Comparison of ENCODE assay signal across 15 mouse cellular contexts in genomic region chr14:110762588-110763220, GRCm38 (mm10). TPM values are rescaled to one million over a fixed set of nuclear protein-coding genes. Genes with fewer than 3 reads are reported as not detected.
A peak's percentile ranks its signal among the peaks of the same experiment; 100 is the strongest.
DNase-seq lines count a peak whose midpoint lies in the region; ATAC-seq and TF ChIP-seq lines count a peak whose summit lies in the region.
"Had no signal": no experiment of that assay in that cellular context is flagged by ENCODE, and none has a peak within 500 bp of the region (broad histone marks: within the 10 kb centered on the region; RNA-seq: fewer than 3 reads in every experiment).

No protein-coding gene starts in this region.

- no peak overlapping the region for H3K27ac ChIP-seq in embryonic facial prominence, embryonic 11.5 days (replicated peaks; ENCODE audit: low read depth, low read length)
- no peak overlapping the region for H3K27ac ChIP-seq in embryonic facial prominence, embryonic 10.5 days (replicated peaks)
- no peak overlapping the region for H3K27ac ChIP-seq in left cerebral cortex, adult 2 months
- H3K27ac ChIP-seq in hindbrain, postnatal 0 days, result no peak overlapping the region
- H3K27ac ChIP-seq: embryonic facial prominence, embryonic 12.5 days had no signal

- ATAC-seq in embryonic facial prominence, embryonic 11.5 days (replicated peaks; ENCODE audit: insufficient number of reproducible peaks, low FRiP score, low TSS enrichment, low read depth), result no peak
- ATAC-seq in hindbrain, postnatal 0 days, result no peak
- no peak for ATAC-seq in monocyte, adult 5-6 weeks (replicated peaks; ENCODE audit: insufficient number of reproducible peaks, low FRiP score, low TSS enrichment, poor library complexity, severe bottlenecking)

- peak; percentile 77 for DNase-seq in embryonic facial prominence, embryonic 11.5 days (ENCODE audit: low spot score)
- no peak for DNase-seq in embryonic facial prominence, embryonic 10.5 days (ENCODE audit: low spot score)
- no peak for DNase-seq in left cerebral cortex, adult 2 months (ENCODE audit: extremely low spot score in 1 of 2, low spot score in 2 of 2)
- no peak for DNase-seq in left cerebral cortex, adult 9 months (ENCODE audit: low spot score in 2 of 2)
- DNase-seq in NIH3T3 (ENCODE audit: low read depth), result peak; percentile 20
- DNase-seq in hindbrain, postnatal 0 days (ENCODE audit: low spot score), result peak; percentile 78
- DNase-seq in right cerebral cortex, postnatal 10 days (ENCODE audit: low spot score in 2 of 2), result no peak
- DNase-seq: adrenal gland, postnatal 14 days; heart, adult 18-20 months; kidney, adult 18-20 months; left cerebral cortex, postnatal 4 days; right cerebral cortex, adult 18-20 months had no signal

- no peaks in the 10 kb centered on the region for H3K4me1 ChIP-seq in embryonic facial prominence, embryonic 11.5 days (ENCODE audit: control insufficient read depth, insufficient read depth, low read length)
- no peaks in the 10 kb centered on the region for H3K4me1 ChIP-seq in embryonic facial prominence, embryonic 10.5 days
- H3K4me1 ChIP-seq in hindbrain, postnatal 0 days (ENCODE audit: insufficient read depth, low read length), result no peaks in the 10 kb centered on the region
- H3K4me1 ChIP-seq: embryonic facial prominence, embryonic 12.5 days had no signal

- H3K9ac ChIP-seq in embryonic facial prominence, embryonic 11.5 days (replicated peaks; ENCODE audit: low read length), result no peak overlapping the region
- no peak overlapping the region for H3K9ac ChIP-seq in hindbrain, postnatal 0 days (replicated peaks; ENCODE audit: low read length)
- H3K9ac ChIP-seq: embryonic facial prominence, embryonic 12.5 days had no signal

- intact Hi-C loops in left cerebral cortex, adult 2 months (cut with DNase I), result loop anchor here (2.0 kb wide), 2 partner anchors 870 to 888 kb away; no protein-coding TSS in a partner anchor

- 19% methylated on average over 7 of the region's 7 CpGs for WGBS in embryonic facial prominence, embryonic 11.5 days
- 18% methylated on average over 7 of the region's 7 CpGs for WGBS in embryonic facial prominence, embryonic 10.5 days
- WGBS in hindbrain, postnatal 0 days, result 21% methylated on average over 7 of the region's 7 CpGs

- H3K36me3 ChIP-seq in embryonic facial prominence, embryonic 11.5 days (replicated peaks; ENCODE audit: control insufficient read depth, insufficient read depth, low read depth, low read length), result no peaks in the 10 kb centered on the region
- no peaks in the 10 kb centered on the region for H3K36me3 ChIP-seq in embryonic facial prominence, embryonic 10.5 days (replicated peaks)
- no peaks in the 10 kb centered on the region for H3K36me3 ChIP-seq in hindbrain, postnatal 0 days (ENCODE audit: insufficient read depth, low read length)
- H3K36me3 ChIP-seq: embryonic facial prominence, embryonic 12.5 days had no signal

- TF ChIP-seq CTCF in left cerebral cortex, adult 2 months (IDR thresholded peaks at IDR 0.05), result peak; percentile 68
- peak; percentile 66 for TF ChIP-seq CTCF in hindbrain, postnatal 0 days (IDR thresholded peaks at IDR 0.05; ENCODE audit: low read depth)

- no peak overlapping the region for H3K4me2 ChIP-seq in embryonic facial prominence, embryonic 11.5 days (ENCODE audit: low read depth, low read length)
- H3K4me2 ChIP-seq in hindbrain, postnatal 0 days (ENCODE audit: low read depth, low read length), result no peak overlapping the region
- H3K4me2 ChIP-seq: embryonic facial prominence, embryonic 12.5 days had no signal

- H3K27me3 ChIP-seq in embryonic facial prominence, embryonic 11.5 days (ENCODE audit: control insufficient read depth, insufficient read depth, low read length), result no peaks in the 10 kb centered on the region
- no peaks in the 10 kb centered on the region for H3K27me3 ChIP-seq in embryonic facial prominence, embryonic 10.5 days (replicated peaks; ENCODE audit: low read depth, poor library complexity, severe bottlenecking)
- H3K27me3 ChIP-seq in hindbrain, postnatal 0 days (ENCODE audit: insufficient read depth, low read length), result no peaks in the 10 kb centered on the region
- H3K27me3 ChIP-seq: embryonic facial prominence, embryonic 12.5 days had no signal

- H3K9me3 ChIP-seq in embryonic facial prominence, embryonic 11.5 days (replicated peaks; ENCODE audit: control insufficient read depth, low read length), result no peaks in the 10 kb centered on the region
- no peaks in the 10 kb centered on the region for H3K9me3 ChIP-seq in embryonic facial prominence, embryonic 10.5 days
- H3K9me3 ChIP-seq in hindbrain, postnatal 0 days (ENCODE audit: low read length), result no peaks in the 10 kb centered on the region
- H3K9me3 ChIP-seq: embryonic facial prominence, embryonic 12.5 days had no signal

- no peak overlapping the region for H3K4me3 ChIP-seq in embryonic facial prominence, embryonic 11.5 days (ENCODE audit: low read depth, low read length)
- no peak overlapping the region for H3K4me3 ChIP-seq in embryonic facial prominence, embryonic 10.5 days
- no peak overlapping the region for H3K4me3 ChIP-seq in left cerebral cortex, adult 2 months
- no peak overlapping the region for H3K4me3 ChIP-seq in hindbrain, postnatal 0 days (ENCODE audit: low read length)
- H3K4me3 ChIP-seq: embryonic facial prominence, embryonic 12.5 days had no signal

RNA-seq across cellular contexts. Expression of gene Slitrk6, which starts 7.8 kb away (rescaled TPM):
- 25.0 and 31.3 TPM in 2 replicates for polyA plus RNA-seq in embryonic facial prominence, embryonic 11.5 days (2014; fragmentation: Nextera tagmentation; extraction: Ambion mirVana)
- polyA plus RNA-seq in embryonic facial prominence, embryonic 10.5 days (2016; fragmentation: Nextera tagmentation; extraction: Ambion mirVana), result 11.4 and 12.5 TPM in 2 replicates
- under 1 TPM; 0.38 to 0.61 TPM for total RNA-seq in left cerebral cortex, adult 2 months (2021)
- total RNA-seq in hindbrain, postnatal 0 days (2014; rRNA removed), result 5.1 TPM in 2 replicates
- 1.7 and 2.1 TPM in 2 replicates for polyA plus RNA-seq in hindbrain, postnatal 0 days (2015; fragmentation: Nextera tagmentation; extraction: Ambion mirVana)
- not detected in 3 replicates for total RNA-seq in monocyte, adult 5-6 weeks (2017)
- polyA plus RNA-seq: testis, adult 2 months had no signal

Comparison
In these comparisons a context has a peak if more than half of its experiments do, and no peak if none do; other contexts are left out.
1. DNase-seq: peak in embryonic facial prominence, embryonic 11.5 days (single experiment), NIH3T3 (single experiment) and hindbrain, postnatal 0 days (single experiment); none in embryonic facial prominence, embryonic 10.5 days (single experiment), left cerebral cortex, adult 2 months (0 of 2), left cerebral cortex, adult 9 months (0 of 2) and right cerebral cortex, postnatal 10 days (0 of 2).